Mouse (Mus musculus): ENCODE data around the gene Tnrc6b. TPM values are rescaled to one million over a fixed set of nuclear protein-coding genes. Genes with fewer than 3 reads are reported as not detected.
"Not testable (repeated sequence)": the region's sequence is repeated elsewhere in the genome, so short reads cannot be mapped to it uniquely, and the experiment has no call there.

Gene Tnrc6b
- total RNA-seq, 2 experiments from 2014 or later = 48.5 to 55.6 TPM

- intact Hi-C loops (cut with DNase I) = loop anchor here (5.0 kb wide), 1 partner anchor 48 kb away; no protein-coding TSS in a partner anchor
- H3K4me3 ChIP-seq = no peak overlapping the region
- TF ChIP-seq CTCF (IDR thresholded peaks at IDR 0.05) = no peak
- peak overlapping the region; percentile 48 for H3K27ac ChIP-seq
- DNase-seq = peak; percentile 54
Observed at GRCm38 (mm10) chr15:80850004-80850403, 138.9 kb downstream of the Tnrc6b start.

DNA sequence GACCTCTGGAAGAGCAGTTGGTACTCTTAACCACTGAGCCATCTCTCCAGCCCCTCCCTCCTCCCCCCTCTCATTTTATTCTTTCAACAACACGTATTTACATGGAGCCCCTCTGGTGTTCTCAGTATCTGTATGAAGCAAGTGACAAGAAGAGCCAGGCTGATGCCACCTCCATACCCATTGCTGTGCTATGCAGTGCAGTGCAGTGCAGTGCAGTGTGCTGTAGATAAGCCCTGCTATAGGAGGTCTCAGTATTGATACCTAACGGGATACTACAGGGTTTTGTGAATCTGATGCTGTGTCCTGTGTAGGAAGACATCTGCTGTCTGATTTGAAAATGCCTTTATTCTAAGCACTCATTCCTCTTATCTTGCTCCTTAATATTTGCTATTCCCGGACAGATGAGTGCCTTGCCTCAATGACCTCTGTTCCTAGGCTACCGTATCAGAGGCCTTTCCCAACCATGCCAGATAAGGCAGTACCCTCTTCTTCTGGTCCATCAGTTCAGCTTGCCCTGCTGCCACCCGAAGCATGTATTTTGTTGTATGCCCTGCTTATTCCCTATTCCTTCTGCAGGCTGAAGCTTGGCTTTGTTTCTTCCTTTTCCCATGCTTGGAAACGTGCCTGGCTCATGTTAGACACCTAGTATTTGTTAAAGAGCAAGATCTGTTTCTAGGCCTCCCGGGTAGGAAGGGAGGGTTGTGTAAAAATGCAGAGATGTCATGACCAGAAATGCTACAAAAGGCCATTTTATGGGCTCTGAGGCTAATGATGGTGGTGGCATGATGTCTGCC lies 139.8 kb downstream of the Tnrc6b start:
- DNase-seq = no peak
- no peak for TF ChIP-seq CTCF (IDR thresholded peaks at IDR 0.05)
- intact Hi-C loops (cut with DNase I) = loop anchor here (5.0 kb wide), 1 partner anchor 49 kb away; no protein-coding TSS in a partner anchor
- no peak overlapping the region for H3K4me3 ChIP-seq
- no peak overlapping the region for H3K27ac ChIP-seq

DNA sequence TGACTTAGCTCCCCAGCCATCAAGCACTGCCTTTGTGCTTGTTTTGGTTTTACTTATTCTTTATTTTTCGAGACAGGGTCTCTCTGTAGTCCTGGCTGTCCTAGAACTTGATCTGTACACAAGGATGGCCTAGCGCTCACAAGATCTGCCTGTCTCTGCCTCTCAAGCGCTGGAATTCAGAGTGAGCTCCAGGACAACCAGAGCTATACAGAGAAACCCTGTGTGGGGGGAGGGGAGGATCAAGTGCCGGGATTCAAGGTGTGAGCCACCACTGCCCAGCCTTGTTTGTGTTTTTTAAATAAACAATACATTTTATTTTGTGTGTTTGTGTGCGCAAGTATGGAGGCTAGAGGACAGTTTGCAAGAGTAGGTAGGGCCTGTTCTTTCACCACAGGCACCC lies 141.0 kb downstream of the Tnrc6b start:
- intact Hi-C loops (cut with DNase I) = loop anchor here (5.0 kb wide), 1 partner anchor 50 kb away; no protein-coding TSS in a partner anchor
- DNase-seq = no peak
- Histone ChIP-seq H3K27ac (no peak overlapping the region), H3K4me3 (no peak overlapping the region)
- no peak for TF ChIP-seq CTCF (IDR thresholded peaks at IDR 0.05)

DNA sequence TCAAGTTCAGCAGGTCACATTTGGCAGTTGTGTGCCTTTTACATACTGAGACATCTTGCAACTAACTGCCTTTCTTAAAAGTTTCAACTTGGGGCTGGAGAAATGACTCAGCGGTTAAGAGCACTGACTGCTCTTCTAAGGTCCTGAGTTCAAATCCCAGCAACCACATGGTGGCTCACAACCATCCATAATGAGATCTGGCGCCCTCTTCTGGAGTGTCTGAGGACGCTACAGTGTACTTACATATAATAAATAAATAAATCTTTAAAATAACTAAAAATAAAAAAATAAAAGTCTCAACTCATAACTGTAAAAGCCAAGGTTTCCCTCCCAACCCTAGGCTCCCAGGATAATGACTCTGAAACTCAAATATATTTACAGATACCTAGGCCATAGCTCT lies 141.4 kb downstream of the Tnrc6b start:
- not testable (repeated sequence) for H3K4me3 ChIP-seq, H3K27ac ChIP-seq, DNase-seq
- TF ChIP-seq CTCF (IDR thresholded peaks at IDR 0.05) = peak; percentile 36; the same call in 1 of the 2 replicates
- intact Hi-C loops (cut with DNase I) = loop anchor here (5.0 kb wide), 1 partner anchor 50 kb away; no protein-coding TSS in a partner anchor

- DNase-seq = no peak
- H3K4me3 ChIP-seq = no peak overlapping the region
- intact Hi-C loops (cut with DNase I) = no loop called here
- no peak overlapping the region for H3K27ac ChIP-seq
- no peak for TF ChIP-seq CTCF (IDR thresholded peaks at IDR 0.05)
Observed at GRCm38 (mm10) chr15:80859366-80859765, 148.3 kb downstream of the Tnrc6b start.

DNA sequence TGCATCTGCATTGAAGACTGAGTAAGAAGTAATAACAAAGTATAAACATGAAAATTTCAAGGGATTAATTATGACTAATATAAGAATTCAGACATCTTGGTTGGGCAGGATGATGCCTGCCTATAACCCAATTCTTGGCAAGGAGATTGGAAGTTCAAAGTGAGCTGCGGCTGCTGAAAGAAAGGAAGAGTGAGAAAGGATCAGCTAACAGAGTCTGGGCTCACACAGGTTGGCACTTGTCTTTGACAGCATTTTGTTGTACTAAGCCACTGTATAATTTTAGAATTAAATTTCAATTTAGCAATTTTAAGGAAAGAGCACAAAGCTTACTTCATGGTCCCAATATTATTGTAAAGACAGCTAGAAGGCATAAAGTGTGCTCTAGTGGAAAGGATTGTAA lies 150.2 kb downstream of the Tnrc6b start:
- Histone ChIP-seq H3K4me3 (no peak overlapping the region), H3K27ac (no peak overlapping the region)
- DNase-seq = no peak
- TF ChIP-seq CTCF (IDR thresholded peaks at IDR 0.05) = no peak
- intact Hi-C loops (cut with DNase I) = no loop called here

DNA sequence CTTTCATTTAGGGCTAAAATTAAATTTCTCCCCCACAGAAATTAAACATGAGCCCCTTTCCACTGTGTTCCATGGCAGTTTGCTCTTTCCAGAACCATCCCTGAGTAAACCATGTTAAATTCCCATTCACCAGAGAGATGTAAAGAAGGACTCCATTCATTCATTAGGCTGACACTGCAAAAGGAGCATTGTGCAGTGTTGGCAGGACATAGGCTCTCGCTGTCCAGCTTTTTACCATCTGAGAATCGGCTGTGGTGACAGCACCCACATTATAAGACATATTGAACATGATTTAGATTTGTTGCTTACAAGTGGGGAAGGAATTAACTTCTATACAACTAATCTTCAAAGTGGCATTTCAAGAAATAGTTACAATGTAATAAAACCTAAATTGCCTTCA lies 150.9 kb downstream of the Tnrc6b start:
- intact Hi-C loops (cut with DNase I) = no loop called here
- Histone ChIP-seq H3K4me3 (no peak overlapping the region), H3K27ac (no peak overlapping the region)
- no peak for TF ChIP-seq CTCF (IDR thresholded peaks at IDR 0.05)
- DNase-seq = no peak

DNA sequence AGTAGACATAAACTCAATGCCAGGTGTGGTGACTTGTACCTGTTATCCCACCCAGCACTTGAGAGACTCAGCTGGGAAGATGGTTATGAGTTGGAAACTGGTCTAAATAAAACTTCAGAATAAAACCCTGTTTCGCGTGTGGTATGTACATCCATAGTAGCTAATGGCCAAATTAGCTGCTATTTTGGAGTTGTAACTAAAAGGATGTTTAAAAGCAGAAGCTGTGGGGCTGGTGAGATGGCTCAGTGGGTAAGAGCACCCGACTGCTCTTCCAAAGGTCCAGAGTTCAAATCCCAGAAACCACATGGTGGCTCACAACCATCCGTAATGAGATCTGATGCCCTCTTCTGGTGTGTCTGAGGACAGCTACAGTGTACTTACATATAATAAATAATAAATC lies 157.5 kb downstream of the Tnrc6b start:
- DNase-seq; H3K4me3 ChIP-seq; H3K27ac ChIP-seq; intact Hi-C loops (cut with DNase I): not testable (repeated sequence)

- H3K4me3 ChIP-seq = no peak overlapping the region
- peak overlapping the region; percentile 56 for H3K27ac ChIP-seq
- intact Hi-C loops (cut with DNase I) = no loop called here
- no peak for TF ChIP-seq CTCF (IDR thresholded peaks at IDR 0.05)
- DNase-seq = no peak
Observed at GRCm38 (mm10) chr15:80874726-80875125, 163.6 kb downstream of the Tnrc6b start.

- intact Hi-C loops (cut with DNase I) = no loop called here
- DNase-seq = peak; percentile 58
Observed at GRCm38 (mm10) chr15:80876231-80876630, 165.1 kb downstream of the Tnrc6b start.

DNA sequence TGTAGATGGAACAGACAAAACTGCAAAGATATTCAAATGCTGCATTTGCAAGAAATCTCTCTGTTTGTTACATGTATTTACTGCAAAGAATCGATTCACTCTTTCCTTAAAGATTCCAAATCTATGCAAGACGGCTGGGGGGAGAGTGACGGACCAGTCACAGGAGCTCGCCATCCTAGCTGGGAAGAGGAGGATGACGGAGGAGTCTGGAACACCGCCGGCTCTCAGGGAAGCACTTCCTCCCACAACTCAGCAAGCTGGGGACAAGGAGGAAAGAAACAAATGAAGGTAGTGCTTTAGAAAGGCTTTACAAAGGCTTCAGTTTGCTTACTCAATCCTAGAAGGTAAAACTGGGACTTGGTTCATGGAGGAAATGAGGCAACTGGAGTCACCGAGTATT lies 173.0 kb downstream of the Tnrc6b start:
- Histone ChIP-seq H3K27ac (no peak overlapping the region), H3K4me3 (no peak overlapping the region)
- no peak for DNase-seq
- TF ChIP-seq CTCF (IDR thresholded peaks at IDR 0.05) = no peak
- intact Hi-C loops (cut with DNase I) = loop anchor here (5.0 kb wide), 1 partner anchor 177 kb away; no protein-coding TSS in a partner anchor

More at GRCm38 (mm10) chr15:80876231-80876630, 165.1 kb downstream of the Tnrc6b start:
- no peak for TF ChIP-seq CTCF (IDR thresholded peaks at IDR 0.05)
- Histone ChIP-seq H3K4me3 (no peak overlapping the region), H3K27ac (no peak overlapping the region)

- no peak for TF ChIP-seq CTCF (IDR thresholded peaks at IDR 0.05)
- Histone ChIP-seq H3K4me3 (no peak overlapping the region), H3K27ac (no peak overlapping the region)
- intact Hi-C loops (cut with DNase I) = no loop called here
- DNase-seq = no peak
Observed at GRCm38 (mm10) chr15:80886361-80887156, 175.4 kb downstream of the Tnrc6b start.

DNA sequence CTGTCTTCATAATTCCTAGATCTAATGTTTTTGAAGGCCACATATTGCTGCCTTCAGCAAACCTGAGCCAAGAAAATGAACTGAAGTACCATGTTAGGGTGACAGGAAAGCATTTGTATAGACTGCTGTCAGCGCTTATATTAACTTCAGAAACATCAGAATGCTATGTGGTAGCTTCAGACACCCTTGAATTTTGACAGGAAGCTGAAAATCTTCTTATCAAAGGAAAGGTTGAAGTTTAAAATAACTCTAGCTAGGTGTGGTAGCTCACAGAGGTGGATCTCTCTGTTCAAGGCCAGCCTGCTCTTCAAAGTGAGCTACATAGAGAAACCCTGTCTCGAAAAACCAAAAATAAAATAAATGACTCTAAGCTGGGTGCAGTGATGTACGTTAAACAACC lies 181.2 kb downstream of the Tnrc6b start:
- no peak for TF ChIP-seq CTCF (IDR thresholded peaks at IDR 0.05)
- Histone ChIP-seq H3K27ac (no peak overlapping the region), H3K4me3 (no peak overlapping the region)
- intact Hi-C loops (cut with DNase I) = no loop called here
- DNase-seq = no peak
